Mouse (Mus musculus) adrenal gland, adult 18-20 months (tissue): ENCODE data around the gene Ssh1. TPM values are rescaled to one million over a fixed set of nuclear protein-coding genes. Genes with fewer than 3 reads are reported as not detected.

Experiments
- DNase-seq, 2 experiments: peaks; one replicate each; pipeline ENCODE4 v3.0.0; 2021 to 2022; ENCODE audit warnings: low spot score in 2 of 2
- total RNA-seq, 2 experiments: library from RNA; stranded (reverse); gene quantifications; 1 replicate in 1 of 2; 2 replicates in 1 of 2; pipeline ENCODE4 v1.2.3; 2021

Ssh1 gene
- total RNA-seq, 2 experiments from 2014 or later: 15.0 to 15.5 TPM

- no peak for DNase-seq
Observed at GRCm38 (mm10) chr5:113996458-113996857, 2.8 kb upstream of the Ssh1 start.

DNA sequence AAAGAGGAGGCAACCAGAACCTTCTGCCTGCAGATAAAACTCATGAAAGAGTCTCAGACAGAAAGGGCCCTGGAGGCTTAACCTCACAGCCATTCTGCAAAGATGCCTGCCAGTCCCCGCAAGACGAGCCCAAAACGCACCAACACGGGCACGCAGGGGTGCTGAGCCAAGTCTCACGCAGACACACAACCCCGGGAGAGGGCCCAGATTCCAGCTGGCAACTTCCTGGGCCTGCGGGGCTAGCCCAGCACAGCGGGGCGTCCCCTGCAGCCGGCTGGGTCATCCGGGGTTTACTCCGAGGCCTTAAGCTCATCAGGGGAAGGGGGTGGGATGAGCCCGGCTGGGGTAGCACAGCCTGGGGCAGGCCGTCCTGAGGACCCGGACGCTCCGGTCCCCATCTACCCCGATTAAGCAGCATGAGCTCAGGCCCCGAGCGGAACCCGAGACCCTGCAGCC is 635 bp downstream of the Ssh1 start:
- peak; percentile 40 to 52 for DNase-seq

DNA sequence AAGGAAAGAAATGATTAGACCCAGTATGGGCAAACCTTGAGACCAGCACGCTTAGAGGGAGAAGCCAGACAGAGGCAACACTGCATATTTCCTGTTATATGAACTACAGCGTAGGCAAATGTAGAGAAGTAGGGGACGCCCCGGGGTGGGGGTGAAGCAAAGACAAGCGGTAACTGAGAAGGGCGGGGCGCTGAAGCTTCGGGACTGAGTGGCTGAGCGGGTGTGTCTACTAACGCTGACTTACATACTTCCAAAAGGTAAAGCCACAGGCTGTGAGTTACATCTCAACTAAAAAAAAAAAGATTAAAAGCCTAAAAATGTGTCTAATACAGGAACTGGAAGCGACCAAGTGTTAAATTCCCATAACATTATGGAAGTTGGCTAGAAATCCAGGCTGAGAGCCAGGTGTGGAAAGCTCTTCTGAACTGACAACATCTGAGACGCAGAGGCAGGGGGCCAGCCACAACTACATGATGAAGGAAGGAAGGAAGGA is 1.3 kb downstream of the Ssh1 start:
- no peak for DNase-seq

DNA sequence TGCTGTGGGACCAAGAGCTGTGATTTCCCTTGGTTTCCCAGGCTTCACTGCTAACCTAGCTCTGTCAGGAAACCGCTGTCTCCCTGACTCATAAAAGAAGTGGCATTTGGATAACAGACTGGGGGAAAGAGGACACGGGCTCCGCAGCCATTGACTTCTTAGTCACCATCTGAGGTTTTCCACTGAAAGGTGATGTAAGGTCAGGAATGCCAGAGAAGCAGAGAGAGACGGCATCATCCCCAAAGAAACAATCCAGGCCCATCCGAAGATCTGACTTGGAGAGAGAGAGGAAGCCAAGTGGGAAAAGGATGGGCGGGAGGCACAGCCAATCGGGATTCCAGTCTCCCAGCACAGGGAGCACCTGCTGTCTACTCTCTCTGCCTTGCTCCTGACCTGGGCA is 2.6 kb downstream of the Ssh1 start:
- no peak for DNase-seq

DNA sequence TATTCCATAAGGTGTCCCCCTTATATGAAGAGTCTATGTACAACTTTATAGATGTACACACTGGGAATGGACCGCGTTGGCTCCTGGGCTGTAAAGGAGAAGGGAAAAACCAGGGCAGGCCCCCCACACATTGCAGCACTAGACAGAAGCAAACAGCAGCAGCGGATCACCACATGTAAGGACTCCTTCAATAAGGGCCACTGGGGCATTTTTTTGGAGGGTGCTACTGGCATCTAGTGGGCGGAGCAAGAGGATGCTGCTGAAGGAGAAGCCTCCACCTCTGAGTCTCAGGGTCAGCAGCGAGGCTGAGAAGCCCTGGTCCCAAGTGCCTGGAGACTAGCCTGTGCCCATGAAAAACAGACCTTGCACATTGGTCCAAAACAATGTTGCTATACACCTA is 3.1 kb downstream of the Ssh1 start:
- no peak for DNase-seq

GRCm38 (mm10) chr5:113989437-113990024 is 4.2 kb downstream of the Ssh1 start:
- DNase-seq: no peak

- DNase-seq: no peak
Observed at GRCm38 (mm10) chr5:113986182-113986961, 7.3 kb downstream of the Ssh1 start.

DNA sequence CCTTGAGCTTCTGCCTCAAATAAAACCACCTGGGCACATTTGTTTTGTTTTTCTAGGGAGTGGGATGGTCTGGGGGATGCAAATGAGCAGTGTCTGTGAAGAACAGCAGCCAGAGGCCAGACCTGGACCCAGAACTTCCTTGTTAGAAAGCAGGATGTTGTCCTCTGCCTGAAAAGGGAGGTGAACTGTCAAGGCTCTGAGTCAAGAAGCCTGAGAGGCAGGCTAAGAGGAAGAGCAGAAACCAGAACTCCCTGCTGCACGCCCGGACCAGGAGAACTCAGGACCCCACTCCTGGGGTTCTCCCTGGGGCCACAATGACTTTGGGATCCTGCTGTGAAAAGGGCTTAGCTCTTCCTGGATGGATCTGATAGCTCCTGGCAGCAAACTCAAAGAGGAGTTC is 8.0 kb downstream of the Ssh1 start:
- DNase-seq: no peak

DNA sequence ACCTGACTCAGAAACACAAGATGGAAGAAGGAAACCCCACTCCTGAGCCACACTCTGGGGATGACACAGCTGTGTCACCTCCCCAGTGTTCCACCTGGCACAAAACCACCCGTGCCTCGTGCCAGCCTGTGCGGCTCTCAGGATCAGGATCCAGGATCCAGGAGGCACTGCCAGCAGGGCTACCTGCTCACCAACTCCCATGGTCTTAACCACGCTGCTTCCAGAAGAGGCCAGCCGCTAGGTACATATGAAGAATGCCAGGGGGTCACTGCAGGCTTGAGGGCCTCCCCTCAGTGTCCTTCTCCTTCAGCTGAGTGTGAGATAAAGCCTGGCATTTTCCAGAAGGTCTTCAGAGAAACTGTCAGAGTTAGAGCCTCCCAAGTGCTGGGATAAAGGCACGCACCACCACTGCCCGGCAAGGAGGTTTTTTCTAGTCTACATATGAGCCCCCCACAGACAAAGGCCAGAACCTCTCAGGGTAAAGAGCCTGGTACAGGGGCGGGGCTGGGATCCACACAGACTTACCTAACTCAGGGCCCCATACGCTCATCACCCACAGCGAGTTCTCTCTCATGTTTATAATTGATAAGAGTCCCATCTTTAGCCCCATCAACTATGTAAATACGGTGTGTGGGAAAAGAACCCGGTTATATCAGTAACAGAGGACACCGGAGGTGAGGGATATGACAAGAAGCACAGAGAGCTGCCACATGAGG is 9.5 kb downstream of the Ssh1 start:
- DNase-seq: no peak

- no peak for DNase-seq
Observed at GRCm38 (mm10) chr5:113983541-113983940, 10.2 kb downstream of the Ssh1 start.

DNA sequence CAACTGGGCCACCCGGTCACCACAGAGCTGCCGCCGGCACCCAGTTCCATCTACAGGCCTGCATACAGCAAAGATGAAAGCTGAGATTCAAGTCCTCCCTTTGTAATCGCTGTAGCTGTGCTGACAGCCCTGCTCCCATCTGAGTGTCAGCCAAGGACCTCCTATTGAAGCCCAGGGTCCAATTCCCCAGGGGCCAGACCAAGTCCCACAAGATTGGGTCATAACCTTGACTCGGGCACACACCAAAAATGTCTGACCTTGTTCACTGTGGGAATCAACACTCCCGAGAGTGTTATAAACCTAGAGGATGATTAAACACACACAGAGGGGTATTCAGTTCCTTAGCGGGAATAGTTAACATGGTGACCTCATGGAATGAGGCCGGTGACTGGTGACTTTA is 11.9 kb downstream of the Ssh1 start:
- DNase-seq: no peak

DNA sequence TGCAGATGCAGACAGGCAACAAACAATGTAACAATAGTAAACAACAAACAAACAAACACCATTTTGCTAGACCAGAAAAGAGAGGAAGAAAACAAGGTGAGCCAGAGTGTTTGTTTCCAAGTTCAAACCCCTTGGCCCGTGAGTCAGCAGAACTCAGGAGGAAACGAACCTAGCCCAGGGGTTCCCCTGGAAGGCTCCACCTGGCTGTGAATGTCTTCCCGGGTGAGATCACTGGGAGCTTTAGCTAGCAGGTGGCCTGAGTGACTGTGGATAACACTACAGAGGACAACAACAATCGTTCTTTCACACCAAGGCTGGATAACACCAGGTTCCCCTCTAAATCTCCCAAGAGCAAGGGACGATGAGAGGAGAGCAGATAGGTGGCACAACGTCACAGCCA is 12.5 kb downstream of the Ssh1 start:
- DNase-seq: no peak

DNA sequence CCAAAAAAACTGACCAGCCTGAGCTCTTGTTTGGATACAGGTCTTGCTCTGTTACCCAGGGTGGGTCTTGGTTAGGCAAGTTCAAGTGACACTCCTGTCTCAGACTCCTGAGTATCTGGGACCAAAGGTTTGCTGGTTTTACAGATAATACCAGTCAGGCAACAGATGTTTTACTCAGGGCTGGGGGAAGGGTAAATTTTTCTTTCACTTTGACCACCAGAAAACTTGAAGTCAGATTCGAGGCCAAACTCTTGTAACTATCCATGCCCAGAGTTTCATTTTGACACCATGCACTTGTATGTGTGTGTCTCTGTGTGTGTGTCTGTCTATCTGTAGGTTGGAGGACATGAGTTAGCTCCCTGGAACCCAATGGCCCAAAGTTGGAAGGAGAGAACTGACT is 13.2 kb downstream of the Ssh1 start:
- DNase-seq: no peak

GRCm38 (mm10) chr5:113977309-113977708 is 16.4 kb downstream of the Ssh1 start:
- DNase-seq: no peak

- DNase-seq: no peak
Observed at GRCm38 (mm10) chr5:113976597-113976996, 17.1 kb downstream of the Ssh1 start.

GRCm38 (mm10) chr5:113975538-113976215 is 18.0 kb downstream of the Ssh1 start:
- peak; percentile 51 to 55 for DNase-seq

GRCm38 (mm10) chr5:113974576-113974975 is 19.1 kb downstream of the Ssh1 start:
- no peak for DNase-seq

GRCm38 (mm10) chr5:113973790-113974189 is 19.9 kb downstream of the Ssh1 start:
- no peak for DNase-seq

- DNase-seq: no peak
Observed at GRCm38 (mm10) chr5:113972589-113973515, 20.8 kb downstream of the Ssh1 start.

- DNase-seq: no peak
Observed at GRCm38 (mm10) chr5:113971434-113971960, 22.2 kb downstream of the Ssh1 start.
